Mouse (Mus musculus): ENCODE data around the gene Treml4. TPM values are rescaled to one million over a fixed set of nuclear protein-coding genes. Genes with fewer than 3 reads are reported as not detected.

Treml4 gene
- total and polyA plus RNA-seq, 3 experiments, result 0.35 to 1.4 TPM; not detected in 1

- H3K79me2 ChIP-seq (ENCODE audit: control insufficient read depth, insufficient read depth, low read length, poor library complexity), result no peaks in the 10 kb centered on the region
- peaks cover 0 to 57% of the 10 kb centered on the region in 2 experiments; a peak in 2 of 4 replicates for H3K36me3 ChIP-seq (ENCODE audit: control insufficient read depth in 1 of 2, insufficient read depth in 2 of 2, low read length in 2 of 2)
- H3K9me3 ChIP-seq (replicated peaks; ENCODE audit: insufficient read depth, low read length), result no peaks in the 10 kb centered on the region
- peak; percentile 27 for DNase-seq (ENCODE audit: low read depth, low spot score)
- no peak overlapping the region for H3K4me3 ChIP-seq (ENCODE audit: control insufficient read depth in 1 of 2, insufficient read depth in 1 of 2, low read depth in 2 of 2, low read length in 2 of 2)
- H3K27me3 ChIP-seq (ENCODE audit: control insufficient read depth in 1 of 2, insufficient read depth in 2 of 2, low read length in 2 of 2), result no peaks in the 10 kb centered on the region
- H3K9ac ChIP-seq (ENCODE audit: control insufficient read depth, low read depth, low read length, poor library complexity, severe bottlenecking), result no peak overlapping the region
- TF ChIP-seq MAX (IDR thresholded peaks at IDR 0.05; ENCODE audit: low read length) (no peak), CHD2 (IDR thresholded peaks at IDR 0.05; ENCODE audit: low read length) (no peak), MEF2A (IDR thresholded peaks at IDR 0.05; ENCODE audit: extremely low read depth, insufficient replicate concordance, low read depth, low read length, poor library complexity, severe bottlenecking) (no peak), MYB (IDR thresholded peaks at IDR 0.05; ENCODE audit: low read depth, low read length) (no peak), USF2 (IDR thresholded peaks at IDR 0.05; ENCODE audit: borderline replicate concordance in 1 of 2, insufficient read depth in 1 of 2, low read depth in 1 of 2, low read length in 2 of 2) (no peak), USF1 (IDR thresholded peaks at IDR 0.05; ENCODE audit: low read depth, low read length) (no peak), RAD21 (IDR thresholded peaks at IDR 0.05; ENCODE audit: low read depth, low read length) (no peak), SMC3 (IDR thresholded peaks at IDR 0.05; ENCODE audit: low read depth, low read length) (no peak)
- H3K4me1 ChIP-seq (ENCODE audit: control insufficient read depth in 1 of 2, insufficient read depth in 2 of 2, low read length in 2 of 2), result peaks cover 3 to 52% of the 10 kb centered on the region in 2 experiments
- no peak overlapping the region for H3K27ac ChIP-seq (ENCODE audit: control insufficient read depth, low read depth, low read length)
These were observed 4.2 kb downstream of the Treml4 start for GRCm38 (mm10) chr17:48268276-48268675.

- Histone ChIP-seq H3K4me3 (ENCODE audit: control insufficient read depth in 1 of 2, insufficient read depth in 1 of 2, low read depth in 2 of 2, low read length in 2 of 2) (no peak overlapping the region), H3K9me3 (replicated peaks; ENCODE audit: insufficient read depth, low read length) (no peaks in the 10 kb centered on the region), H3K36me3 (ENCODE audit: control insufficient read depth in 1 of 2, insufficient read depth in 2 of 2, low read length in 2 of 2) (peaks cover 0 to 63% of the 10 kb centered on the region in 2 experiments; a peak in 2 of 4 replicates), H3K9ac (ENCODE audit: control insufficient read depth, low read depth, low read length, poor library complexity, severe bottlenecking) (no peak overlapping the region), H3K27me3 (ENCODE audit: control insufficient read depth in 1 of 2, insufficient read depth in 2 of 2, low read length in 2 of 2) (no peaks in the 10 kb centered on the region), H3K4me1 (ENCODE audit: control insufficient read depth in 1 of 2, insufficient read depth in 2 of 2, low read length in 2 of 2) (peaks cover 9 to 54% of the 10 kb centered on the region in 2 experiments), H3K79me2 (ENCODE audit: control insufficient read depth, insufficient read depth, low read length, poor library complexity) (no peaks in the 10 kb centered on the region), H3K27ac (ENCODE audit: control insufficient read depth, low read depth, low read length) (no peak overlapping the region)
- DNase-seq (ENCODE audit: low read depth, low spot score), result peak; percentile 50
- TF ChIP-seq EP300 (IDR thresholded peaks at IDR 0.05; ENCODE audit: low read depth in 1 of 2, low read length in 2 of 2) (peak; percentile 67 to 79), GATA1 (IDR thresholded peaks at IDR 0.05; ENCODE audit: low read depth, low read length) (peak; percentile 76), TAL1 (IDR thresholded peaks at IDR 0.05; ENCODE audit: low read length) (no peak), RCOR1 (IDR thresholded peaks at IDR 0.05; ENCODE audit: low read depth, low read length) (peak; percentile 96), CHD2 (IDR thresholded peaks at IDR 0.05; ENCODE audit: low read length) (no peak), GABPA (IDR thresholded peaks at IDR 0.05; ENCODE audit: low read depth, low read length) (no peak), MXI1 (IDR thresholded peaks at IDR 0.05; ENCODE audit: low read depth, low read length) (no peak), SIN3A (IDR thresholded peaks at IDR 0.05; ENCODE audit: low read length) (no peak), ETS1 (IDR thresholded peaks at IDR 0.05; ENCODE audit: low read depth, low read length) (0 out of 2 replicates have a peak, but pooled peaks have one; percentile 23), ELF1 (IDR thresholded peaks at IDR 0.05; ENCODE audit: low read depth, low read length) (no peak), MYC (IDR thresholded peaks at IDR 0.05; ENCODE audit: low read depth, low read length) (0 out of 2 replicates have a peak, but pooled peaks have one; percentile 37), HCFC1 (IDR thresholded peaks at IDR 0.05; ENCODE audit: low read depth, low read length) (no peak)
These were observed 5.7 kb downstream of the Treml4 start for GRCm38 (mm10) chr17:48269833-48270232.

Measured in MEL (cell line).